Mouse (Mus musculus): ENCODE measurements around the gene Gstp1. TPM values are rescaled to one million over a fixed set of nuclear protein-coding genes. Genes with fewer than 3 reads are reported as not detected.

Gene Gstp1
- polyA plus RNA-seq (2014; fragmentation: Illumina TruSeq; extraction: RNeasy Lipid Tissue Mini Kit (QIAGEN cat#74804); ENCODE audit: insufficient read depth, low read depth, low replicate concordance): 401 TPM

GRCm38 (mm10) chr19:4037788-4038232 lies at the start of gene Gstp1:
Gstp1 (minus strand) TSS chr19:4037985.

GRCm38 (mm10) chr19:4081394-4081793 lies 43.6 kb upstream of the Gstp1 start, which contains the start of gene Cabp2:
Cabp2 (plus strand) TSS chr19:4081578.

GRCm38 (mm10) chr19:4059069-4059740 lies 21.4 kb upstream of the Gstp1 start, which contains the start of gene Gstp3:
Gstp3 (minus strand) TSS chr19:4059569.

GRCm38 (mm10) chr19:4045966-4046865 lies 8.4 kb upstream of the Gstp1 start, which contains the start of gene Gstp2:
Gstp2 (minus strand) TSS chr19:4046023.

GRCm38 (mm10) chr19:4012432-4013022 lies 25.3 kb downstream of the Gstp1 start, which contains the start of gene Ndufv1:
Ndufv1 (minus strand) TSS chr19:4012806.

GRCm38 (mm10) chr19:4003112-4003511 lies 34.7 kb downstream of the Gstp1 start, which contains the start of gene Doc2g:
Doc2g (plus strand) TSS chr19:4003313.

GRCm38 (mm10) chr19:4000119-4000900 lies 37.5 kb downstream of the Gstp1 start, which contains the start of the genes Nudt8 and Gm49405:
Nudt8 (plus strand) TSS chr19:4000580.
Gm49405 (plus strand) TSS chr19:4000626.

GRCm38 (mm10) chr19:3992416-3992815 lies 45.4 kb downstream of the Gstp1 start, which contains the start of gene Tbx10:
Tbx10 (plus strand) TSS chr19:3992752.

GRCm38 (mm10) chr19:3986334-3986733 lies 51.5 kb downstream of the Gstp1 start, which contains the start of gene Acy3:
Acy3 (plus strand) TSS chr19:3986570.

Other genes starting within 250 kb of the Gstp1 start
- gene Chka, start 186.2 kb downstream of the Gstp1 start, polyA plus RNA-seq (2014; fragmentation: Illumina TruSeq; extraction: RNeasy Lipid Tissue Mini Kit (QIAGEN cat#74804); ENCODE audit: insufficient read depth, low read depth, low replicate concordance): 34.0 TPM
- gene Tcirg1, start 130.9 kb downstream of the Gstp1 start, polyA plus RNA-seq (2014; fragmentation: Illumina TruSeq; extraction: RNeasy Lipid Tissue Mini Kit (QIAGEN cat#74804); ENCODE audit: insufficient read depth, low read depth, low replicate concordance): 35.0 TPM
- 140 TPM for gene Ndufs8, start 125.2 kb downstream of the Gstp1 start, polyA plus RNA-seq (2014; fragmentation: Illumina TruSeq; extraction: RNeasy Lipid Tissue Mini Kit (QIAGEN cat#74804); ENCODE audit: insufficient read depth, low read depth, low replicate concordance)
- gene Aldh3b1, start 108.2 kb downstream of the Gstp1 start, polyA plus RNA-seq (2014; fragmentation: Illumina TruSeq; extraction: RNeasy Lipid Tissue Mini Kit (QIAGEN cat#74804); ENCODE audit: insufficient read depth, low read depth, low replicate concordance): 53.6 TPM
- 56.9 TPM for gene Unc93b1, start 102.8 kb downstream of the Gstp1 start, polyA plus RNA-seq (2014; fragmentation: Illumina TruSeq; extraction: RNeasy Lipid Tissue Mini Kit (QIAGEN cat#74804); ENCODE audit: insufficient read depth, low read depth, low replicate concordance)
- gene Aldh3b3, start 79.3 kb downstream of the Gstp1 start, polyA plus RNA-seq (2014; fragmentation: Illumina TruSeq; extraction: RNeasy Lipid Tissue Mini Kit (QIAGEN cat#74804); ENCODE audit: insufficient read depth, low read depth, low replicate concordance): 0.20 TPM
- gene Aldh3b2, start 65.7 kb downstream of the Gstp1 start, polyA plus RNA-seq (2014; fragmentation: Illumina TruSeq; extraction: RNeasy Lipid Tissue Mini Kit (QIAGEN cat#74804); ENCODE audit: insufficient read depth, low read depth, low replicate concordance): 0.83 TPM
- gene Acy3, start 51.4 kb downstream of the Gstp1 start, polyA plus RNA-seq (2014; fragmentation: Illumina TruSeq; extraction: RNeasy Lipid Tissue Mini Kit (QIAGEN cat#74804); ENCODE audit: insufficient read depth, low read depth, low replicate concordance): 10.1 TPM
- gene Tbx10, start 45.2 kb downstream of the Gstp1 start, polyA plus RNA-seq (2014; fragmentation: Illumina TruSeq; extraction: RNeasy Lipid Tissue Mini Kit (QIAGEN cat#74804); ENCODE audit: insufficient read depth, low read depth, low replicate concordance): not detected
- gene Nudt8, start 37.4 kb downstream of the Gstp1 start, polyA plus RNA-seq (2014; fragmentation: Illumina TruSeq; extraction: RNeasy Lipid Tissue Mini Kit (QIAGEN cat#74804); ENCODE audit: insufficient read depth, low read depth, low replicate concordance): 19.1 TPM
- 0.23 TPM for gene Gm49405, start 37.4 kb downstream of the Gstp1 start, polyA plus RNA-seq (2014; fragmentation: Illumina TruSeq; extraction: RNeasy Lipid Tissue Mini Kit (QIAGEN cat#74804); ENCODE audit: insufficient read depth, low read depth, low replicate concordance)
- 4.9 TPM for gene Doc2g, start 34.7 kb downstream of the Gstp1 start, polyA plus RNA-seq (2014; fragmentation: Illumina TruSeq; extraction: RNeasy Lipid Tissue Mini Kit (QIAGEN cat#74804); ENCODE audit: insufficient read depth, low read depth, low replicate concordance)
- 85.5 TPM for gene Ndufv1, start 25.2 kb downstream of the Gstp1 start, polyA plus RNA-seq (2014; fragmentation: Illumina TruSeq; extraction: RNeasy Lipid Tissue Mini Kit (QIAGEN cat#74804); ENCODE audit: insufficient read depth, low read depth, low replicate concordance)
- 28.2 TPM for gene Gstp2, start 8.0 kb upstream of the Gstp1 start, polyA plus RNA-seq (2014; fragmentation: Illumina TruSeq; extraction: RNeasy Lipid Tissue Mini Kit (QIAGEN cat#74804); ENCODE audit: insufficient read depth, low read depth, low replicate concordance)
- gene Gstp3, start 21.6 kb upstream of the Gstp1 start, polyA plus RNA-seq (2014; fragmentation: Illumina TruSeq; extraction: RNeasy Lipid Tissue Mini Kit (QIAGEN cat#74804); ENCODE audit: insufficient read depth, low read depth, low replicate concordance): 10.6 TPM
- 0.93 TPM for gene Cabp2, start 43.6 kb upstream of the Gstp1 start, polyA plus RNA-seq (2014; fragmentation: Illumina TruSeq; extraction: RNeasy Lipid Tissue Mini Kit (QIAGEN cat#74804); ENCODE audit: insufficient read depth, low read depth, low replicate concordance)
- 128 TPM for gene Cdk2ap2, start 59.2 kb upstream of the Gstp1 start, polyA plus RNA-seq (2014; fragmentation: Illumina TruSeq; extraction: RNeasy Lipid Tissue Mini Kit (QIAGEN cat#74804); ENCODE audit: insufficient read depth, low read depth, low replicate concordance)
- gene Pitpnm1, start 62.0 kb upstream of the Gstp1 start, polyA plus RNA-seq (2014; fragmentation: Illumina TruSeq; extraction: RNeasy Lipid Tissue Mini Kit (QIAGEN cat#74804); ENCODE audit: insufficient read depth, low read depth, low replicate concordance): 24.1 TPM
- 110 TPM for gene Aip, start 87.9 kb upstream of the Gstp1 start, polyA plus RNA-seq (2014; fragmentation: Illumina TruSeq; extraction: RNeasy Lipid Tissue Mini Kit (QIAGEN cat#74804); ENCODE audit: insufficient read depth, low read depth, low replicate concordance)
- gene Gpr152, start 101.8 kb upstream of the Gstp1 start, polyA plus RNA-seq (2014; fragmentation: Illumina TruSeq; extraction: RNeasy Lipid Tissue Mini Kit (QIAGEN cat#74804); ENCODE audit: insufficient read depth, low read depth, low replicate concordance): not detected
- not detected for gene Cabp4, start 106.0 kb upstream of the Gstp1 start, polyA plus RNA-seq (2014; fragmentation: Illumina TruSeq; extraction: RNeasy Lipid Tissue Mini Kit (QIAGEN cat#74804); ENCODE audit: insufficient read depth, low read depth, low replicate concordance)
- gene Coro1b, start 110.6 kb upstream of the Gstp1 start, polyA plus RNA-seq (2014; fragmentation: Illumina TruSeq; extraction: RNeasy Lipid Tissue Mini Kit (QIAGEN cat#74804); ENCODE audit: insufficient read depth, low read depth, low replicate concordance): 121 TPM
- gene Ptprcap, start 115.6 kb upstream of the Gstp1 start, polyA plus RNA-seq (2014; fragmentation: Illumina TruSeq; extraction: RNeasy Lipid Tissue Mini Kit (QIAGEN cat#74804); ENCODE audit: insufficient read depth, low read depth, low replicate concordance): 41.4 TPM
- gene Rps6kb2, start 125.4 kb upstream of the Gstp1 start, polyA plus RNA-seq (2014; fragmentation: Illumina TruSeq; extraction: RNeasy Lipid Tissue Mini Kit (QIAGEN cat#74804); ENCODE audit: insufficient read depth, low read depth, low replicate concordance): 19.1 TPM
- gene Carns1, start 137.5 kb upstream of the Gstp1 start, polyA plus RNA-seq (2014; fragmentation: Illumina TruSeq; extraction: RNeasy Lipid Tissue Mini Kit (QIAGEN cat#74804); ENCODE audit: insufficient read depth, low read depth, low replicate concordance): 2.5 TPM
- gene Tbc1d10c, start 153.3 kb upstream of the Gstp1 start, polyA plus RNA-seq (2014; fragmentation: Illumina TruSeq; extraction: RNeasy Lipid Tissue Mini Kit (QIAGEN cat#74804); ENCODE audit: insufficient read depth, low read depth, low replicate concordance): 22.1 TPM
- 290 TPM for gene Ppp1ca, start 154.1 kb upstream of the Gstp1 start, polyA plus RNA-seq (2014; fragmentation: Illumina TruSeq; extraction: RNeasy Lipid Tissue Mini Kit (QIAGEN cat#74804); ENCODE audit: insufficient read depth, low read depth, low replicate concordance)
- gene Rad9a, start 163.7 kb upstream of the Gstp1 start, polyA plus RNA-seq (2014; fragmentation: Illumina TruSeq; extraction: RNeasy Lipid Tissue Mini Kit (QIAGEN cat#74804); ENCODE audit: insufficient read depth, low read depth, low replicate concordance): 12.4 TPM
- 7.9 TPM for gene Clcf1, start 176.3 kb upstream of the Gstp1 start, polyA plus RNA-seq (2014; fragmentation: Illumina TruSeq; extraction: RNeasy Lipid Tissue Mini Kit (QIAGEN cat#74804); ENCODE audit: insufficient read depth, low read depth, low replicate concordance)
- not detected for gene AC109138.7, start 176.4 kb upstream of the Gstp1 start, polyA plus RNA-seq (2014; fragmentation: Illumina TruSeq; extraction: RNeasy Lipid Tissue Mini Kit (QIAGEN cat#74804); ENCODE audit: insufficient read depth, low read depth, low replicate concordance)
- 52.0 TPM for gene Pold4, start 193.9 kb upstream of the Gstp1 start, polyA plus RNA-seq (2014; fragmentation: Illumina TruSeq; extraction: RNeasy Lipid Tissue Mini Kit (QIAGEN cat#74804); ENCODE audit: insufficient read depth, low read depth, low replicate concordance)
- 12.9 TPM for gene Ssh3, start 231.2 kb upstream of the Gstp1 start, polyA plus RNA-seq (2014; fragmentation: Illumina TruSeq; extraction: RNeasy Lipid Tissue Mini Kit (QIAGEN cat#74804); ENCODE audit: insufficient read depth, low read depth, low replicate concordance)
- 2.9 TPM for gene Ankrd13d, start 245.2 kb upstream of the Gstp1 start, polyA plus RNA-seq (2014; fragmentation: Illumina TruSeq; extraction: RNeasy Lipid Tissue Mini Kit (QIAGEN cat#74804); ENCODE audit: insufficient read depth, low read depth, low replicate concordance)